Mouse (Mus musculus) right cerebral cortex, postnatal 36 days (tissue): ENCODE data around the gene Olfr815.
"Not testable (repeated sequence)": the region's sequence is repeated elsewhere in the genome, so short reads cannot be mapped to it uniquely, and the experiment has no call there.

ENCODE experiments used
- DNase-seq, 2 experiments: peaks; one replicate each; pipeline ENCODE4 v3.0.0; 2022; ENCODE audit warnings: low spot score in 2 of 2, mixed read lengths in 1 of 2

Gene Olfr815

GRCm38 (mm10) chr10:129905767-129906166 is at the start of gene Olfr815:
Gene Olfr815, minus strand, starts transcription at chr10:129905867.
- DNase-seq = not testable (repeated sequence)

GRCm38 (mm10) chr10:129949000-129949399 is 43.3 kb upstream of the Olfr815 start, which contains the start of gene Olfr818:
Gene Olfr818, minus strand, starts transcription at chr10:129949100.
- no peak for DNase-seq

GRCm38 (mm10) chr10:129915497-129915896 is 9.8 kb upstream of the Olfr815 start, which contains the start of gene Olfr816:
Gene Olfr816, minus strand, starts transcription at chr10:129915597.
- DNase-seq = no peak

- no peak for DNase-seq
These were observed 19.7 kb downstream of the Olfr815 start for GRCm38 (mm10) chr10:129885934-129886333.

GRCm38 (mm10) chr10:129885496-129885895 is 20.2 kb downstream of the Olfr815 start:
- not testable (repeated sequence) for DNase-seq

- DNase-seq = not testable (repeated sequence)
These were observed 25.9 kb downstream of the Olfr815 start, which contains the start of gene Olfr814 for GRCm38 (mm10) chr10:129879751-129880150. Gene Olfr814, minus strand, starts transcription at chr10:129879851.

GRCm38 (mm10) chr10:129855067-129855466 is 50.6 kb downstream of the Olfr815 start, which contains the start of gene Olfr813:
Gene Olfr813, plus strand, starts transcription at chr10:129855367.
- no peak for DNase-seq
